Mouse (Mus musculus): ENCODE measurements around the gene Slc27a2.
"Not testable (repeated sequence)": the region's sequence is repeated elsewhere in the genome, so short reads cannot be mapped to it uniquely, and the experiment has no call there.

Gene Slc27a2

GRCm38 (mm10) chr2:126606061-126606687 is 54.0 kb downstream of the Slc27a2 start:
- no peak for DNase-seq (ENCODE audit: low spot score)

- no peak for DNase-seq (ENCODE audit: low spot score)
Observed at GRCm38 (mm10) chr2:126606688-126607062, 54.5 kb downstream of the Slc27a2 start.

GRCm38 (mm10) chr2:126607553-126608203 is 55.5 kb downstream of the Slc27a2 start:
- peak; percentile 45 for DNase-seq (ENCODE audit: low spot score)

DNA sequence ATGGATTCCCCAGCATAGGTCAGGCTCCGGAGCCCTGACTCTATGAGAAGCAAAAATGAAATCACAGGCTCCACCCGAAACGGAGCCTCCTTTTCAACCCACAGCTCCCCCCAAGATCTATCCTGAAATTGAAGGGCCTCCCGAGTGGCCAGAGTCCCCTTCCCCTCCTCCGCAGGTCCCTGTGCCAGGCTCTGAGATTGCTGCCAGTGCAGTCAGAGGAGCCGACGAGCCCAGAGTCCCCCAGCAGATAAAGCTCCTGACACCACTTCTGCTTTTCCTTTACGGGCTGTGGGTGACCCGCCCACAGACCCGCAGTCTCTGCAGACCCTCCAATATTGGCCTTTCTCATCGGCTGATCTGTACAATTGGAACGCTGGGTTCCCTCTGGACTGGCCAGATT is 57.4 kb downstream of the Slc27a2 start:
- not testable (repeated sequence) for DNase-seq (ENCODE audit: low spot score)

- DNase-seq (ENCODE audit: low spot score), result no peak
Observed at GRCm38 (mm10) chr2:126615355-126615754, 63.1 kb downstream of the Slc27a2 start.

DNA sequence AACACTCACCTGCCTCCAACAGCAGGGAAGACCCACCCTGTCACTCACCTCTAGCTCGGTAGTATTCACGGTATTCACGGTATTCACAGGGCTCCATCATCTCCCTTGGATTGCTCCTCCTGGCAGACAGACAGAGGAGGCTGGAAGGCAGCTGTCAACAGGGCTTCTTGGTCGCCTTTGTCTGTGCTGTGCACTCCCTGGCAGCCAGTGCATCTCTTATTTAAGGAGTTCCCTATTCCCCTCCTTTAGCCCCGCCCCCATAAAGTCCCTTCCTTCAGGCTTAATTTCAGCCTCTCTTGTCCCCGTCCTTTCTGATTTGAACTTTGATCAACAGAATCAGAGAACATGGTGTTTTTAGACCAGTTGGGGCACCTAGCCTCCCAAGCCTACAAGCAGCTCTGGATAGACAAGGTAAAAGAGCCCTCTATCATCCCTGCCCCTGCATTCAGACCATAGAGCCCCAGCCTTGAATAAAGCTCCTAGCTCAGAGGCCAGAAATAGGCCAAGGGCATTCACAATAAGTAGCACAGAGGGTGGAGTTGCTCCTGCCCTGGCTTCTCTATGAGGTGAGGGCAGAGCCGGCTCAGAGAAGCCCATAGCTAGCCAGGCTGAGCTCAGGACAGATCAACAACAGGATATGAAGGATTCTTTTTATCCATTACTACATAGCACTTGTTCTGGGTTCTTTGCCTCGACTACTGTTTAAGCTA is 66.4 kb downstream of the Slc27a2 start:
- no peak for DNase-seq (ENCODE audit: low spot score)

GRCm38 (mm10) chr2:126619249-126619704 is 67.1 kb downstream of the Slc27a2 start, which contains the start of gene Hdc:
TSS of gene Hdc (minus strand) at chr2:126619299.
- no peak for DNase-seq (ENCODE audit: low spot score)

GRCm38 (mm10) chr2:126622455-126622854 is 70.2 kb downstream of the Slc27a2 start:
- DNase-seq (ENCODE audit: low spot score), result no peak

GRCm38 (mm10) chr2:126623138-126623537 is 70.9 kb downstream of the Slc27a2 start:
- no peak for DNase-seq (ENCODE audit: low spot score)

GRCm38 (mm10) chr2:126628455-126628995 is 76.3 kb downstream of the Slc27a2 start:
- DNase-seq (ENCODE audit: low spot score), result no peak

DNA sequence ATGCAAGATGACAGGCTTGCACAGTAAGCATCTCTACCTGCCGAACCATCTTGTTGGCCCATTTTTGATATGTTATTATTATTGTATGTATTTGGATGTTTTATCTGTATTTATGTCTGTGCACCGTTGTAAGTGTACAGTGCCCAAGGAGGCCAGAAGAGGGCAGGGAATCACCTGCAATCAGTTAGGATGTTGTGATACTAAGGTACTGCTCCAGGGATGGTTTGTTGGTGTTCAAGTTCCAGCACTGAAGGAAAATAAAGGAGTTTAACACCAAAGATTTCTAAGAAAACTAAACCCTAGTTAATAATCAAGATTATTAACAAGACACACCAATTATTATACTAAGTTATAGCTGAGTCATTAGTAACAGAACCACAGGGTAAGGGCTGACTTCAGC is 81.0 kb downstream of the Slc27a2 start:
- no peak for DNase-seq (ENCODE audit: low spot score)

- no peak for DNase-seq (ENCODE audit: low spot score)
Observed at GRCm38 (mm10) chr2:126635939-126636823, 84.0 kb downstream of the Slc27a2 start.
